Mouse (Mus musculus) adipocyte (in vitro differentiated cells): ENCODE results near the gene Cisd3.
"Not testable (repeated sequence)": the region's sequence is repeated elsewhere in the genome, so short reads cannot be mapped to it uniquely, and the experiment has no call there.

Experiments
- DNase-seq: peaks from one replicate; pipeline ENCODE4 v3.0.0-alpha.2; 2016; ENCODE audit warnings: low spot score

Cisd3 gene

DNA sequence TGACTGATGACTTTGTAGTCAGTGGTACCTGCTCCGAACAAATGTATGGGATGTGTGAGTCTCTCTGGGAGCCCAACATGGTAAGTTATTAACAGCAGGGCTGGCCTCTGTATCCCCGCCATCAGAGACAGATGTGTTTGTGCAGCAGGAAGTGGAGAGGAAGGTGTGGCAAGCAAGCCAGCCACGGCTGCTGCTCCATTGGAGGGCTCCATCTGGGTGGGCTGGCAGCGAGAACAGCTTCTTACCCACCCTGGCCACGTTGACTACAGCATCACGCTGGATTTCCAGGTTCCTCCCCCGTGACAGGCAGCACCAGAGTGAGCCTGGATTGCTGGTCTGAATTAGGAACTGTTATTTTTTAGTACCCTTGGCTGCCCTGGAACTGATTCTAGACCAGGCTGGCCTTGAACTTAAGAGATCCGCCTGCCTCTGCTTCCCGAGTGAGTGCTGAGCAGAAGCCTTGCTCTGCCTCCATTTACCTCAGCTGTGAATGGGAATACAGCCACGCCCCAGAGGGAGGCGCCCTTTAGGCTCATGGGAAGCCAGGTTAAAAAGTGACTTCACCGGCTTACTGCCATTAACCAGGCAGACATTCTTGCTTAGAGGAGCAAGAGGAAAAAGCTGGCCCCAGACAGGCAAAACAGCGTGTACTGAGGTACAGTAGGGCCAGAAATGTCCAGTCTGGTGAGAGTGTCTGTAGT lies 25.7 kb downstream of the Cisd3 start:
- no peak for DNase-seq

DNA sequence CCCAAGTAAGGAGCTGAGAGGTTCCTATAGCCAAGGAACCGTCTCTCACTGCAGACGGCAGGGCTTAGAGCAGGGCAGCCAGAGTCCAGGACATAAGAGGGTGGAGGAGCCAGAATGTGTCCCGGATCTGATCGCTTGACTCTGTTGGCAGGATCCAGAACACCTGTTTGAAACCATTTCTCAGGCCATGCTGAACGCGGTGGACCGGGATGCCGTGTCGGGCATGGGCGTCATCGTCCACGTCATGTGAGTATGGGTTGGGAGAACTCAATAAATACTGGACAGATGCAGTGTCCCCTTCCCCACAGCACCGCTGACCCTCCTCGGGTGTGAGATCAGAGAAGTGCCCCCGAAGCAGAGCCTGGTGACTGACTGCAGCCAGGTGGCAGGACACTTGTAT lies 26.7 kb downstream of the Cisd3 start:
- no peak for DNase-seq

DNA sequence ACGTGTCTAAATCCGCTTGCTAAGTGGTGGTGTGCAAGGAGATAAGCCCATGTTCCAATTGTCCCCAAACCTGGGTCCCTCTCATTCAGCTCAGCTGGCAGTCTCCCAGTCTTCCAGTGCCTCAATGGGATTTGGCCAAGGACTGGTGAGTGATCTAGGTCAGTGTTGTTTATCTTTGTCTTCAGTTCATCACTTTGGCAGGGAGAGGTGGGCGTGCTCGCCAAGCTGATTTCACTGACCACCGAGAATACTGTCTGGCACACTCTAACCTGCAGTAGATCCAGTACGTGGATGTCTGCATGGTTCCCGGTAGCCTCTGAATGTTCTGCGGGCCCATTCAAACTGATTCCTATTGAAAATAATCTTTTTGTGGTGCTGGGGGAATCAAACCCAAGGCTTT lies 28.3 kb downstream of the Cisd3 start:
- peak; percentile 36 for DNase-seq

DNA sequence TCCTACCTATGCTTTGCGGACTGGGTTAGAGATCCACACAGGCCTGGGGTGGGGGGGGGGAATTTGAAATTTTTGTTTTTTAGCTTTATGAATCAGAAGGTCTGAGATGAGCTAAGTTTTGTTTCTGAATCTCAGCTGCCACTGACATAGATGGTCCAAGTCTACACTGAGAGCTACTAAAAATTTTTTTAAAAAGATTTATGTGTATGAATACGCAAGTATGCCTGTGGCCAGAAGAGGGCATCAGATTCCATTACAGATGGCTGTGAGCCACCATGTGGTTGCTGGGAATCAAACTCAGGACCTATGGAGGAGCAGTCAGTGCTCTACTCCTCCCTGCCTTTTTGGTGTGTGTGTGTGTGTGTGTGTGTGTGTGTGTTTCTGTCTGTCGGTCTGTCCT lies 28.7 kb downstream of the Cisd3 start:
- no peak for DNase-seq

DNA sequence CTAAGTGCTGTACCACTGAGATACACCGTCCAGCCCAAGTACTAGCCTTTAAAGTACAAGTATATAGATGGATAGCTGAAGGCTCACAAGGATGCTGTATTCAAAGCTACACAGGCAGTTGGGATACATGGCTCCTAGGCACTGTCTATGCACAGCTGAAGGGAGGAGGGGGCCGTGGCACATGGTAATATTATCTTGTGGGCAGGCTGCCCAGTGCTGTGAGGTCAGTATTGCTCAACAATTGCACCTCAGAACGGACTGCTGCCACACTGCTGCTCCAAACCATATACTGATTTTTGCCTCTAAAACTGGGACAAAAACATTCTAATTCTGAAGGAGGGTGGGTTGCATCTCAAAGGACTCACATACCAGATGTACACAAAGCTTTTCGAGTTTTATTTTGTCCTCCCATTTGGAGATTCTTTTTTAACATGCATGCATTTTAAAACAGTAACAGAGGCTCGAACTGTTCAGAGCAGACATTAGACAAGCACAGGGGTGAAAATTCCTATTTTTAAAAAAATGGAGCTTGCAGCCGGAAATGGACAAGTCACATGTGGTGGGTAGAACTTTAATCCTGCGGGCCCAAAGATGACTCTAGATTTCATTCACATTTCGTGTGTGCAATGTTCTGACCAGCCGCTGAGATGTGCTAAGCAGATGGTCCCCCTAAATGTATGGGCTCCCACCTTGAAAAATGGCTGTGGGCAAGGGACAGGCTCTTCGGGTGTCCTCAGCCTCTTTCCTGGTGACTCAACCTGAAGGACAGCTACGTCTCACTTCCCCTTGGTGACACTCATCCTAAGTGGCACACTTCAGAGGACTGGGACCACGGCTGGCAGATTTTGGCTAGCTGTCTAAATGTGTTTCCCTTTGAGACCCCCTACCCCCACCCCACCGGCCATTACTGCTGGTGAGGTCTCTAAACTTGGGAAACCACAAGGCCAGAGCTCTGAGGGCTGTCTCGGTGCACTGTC lies 29.4 kb downstream of the Cisd3 start:
- DNase-seq: peak; percentile 76

DNA sequence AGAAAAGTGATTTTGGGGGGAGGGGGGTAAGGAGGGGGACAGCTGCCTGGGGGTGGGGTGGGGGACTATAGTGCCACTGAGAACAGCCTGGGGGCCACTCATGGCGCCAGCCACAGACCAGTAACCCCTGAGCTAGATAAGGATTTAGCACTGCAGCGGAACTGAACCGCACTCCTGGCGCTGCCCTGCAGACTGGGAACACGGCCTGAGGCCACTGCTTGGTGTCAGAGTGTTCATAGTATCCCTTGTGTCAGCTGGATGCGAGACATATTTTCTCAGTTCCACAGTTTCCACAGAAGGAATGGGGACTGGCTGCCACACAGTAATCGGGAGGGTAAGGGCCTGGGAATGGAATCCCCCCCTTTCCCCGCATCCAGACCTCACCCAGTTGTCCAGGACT lies 30.4 kb downstream of the Cisd3 start:
- DNase-seq: no peak

DNA sequence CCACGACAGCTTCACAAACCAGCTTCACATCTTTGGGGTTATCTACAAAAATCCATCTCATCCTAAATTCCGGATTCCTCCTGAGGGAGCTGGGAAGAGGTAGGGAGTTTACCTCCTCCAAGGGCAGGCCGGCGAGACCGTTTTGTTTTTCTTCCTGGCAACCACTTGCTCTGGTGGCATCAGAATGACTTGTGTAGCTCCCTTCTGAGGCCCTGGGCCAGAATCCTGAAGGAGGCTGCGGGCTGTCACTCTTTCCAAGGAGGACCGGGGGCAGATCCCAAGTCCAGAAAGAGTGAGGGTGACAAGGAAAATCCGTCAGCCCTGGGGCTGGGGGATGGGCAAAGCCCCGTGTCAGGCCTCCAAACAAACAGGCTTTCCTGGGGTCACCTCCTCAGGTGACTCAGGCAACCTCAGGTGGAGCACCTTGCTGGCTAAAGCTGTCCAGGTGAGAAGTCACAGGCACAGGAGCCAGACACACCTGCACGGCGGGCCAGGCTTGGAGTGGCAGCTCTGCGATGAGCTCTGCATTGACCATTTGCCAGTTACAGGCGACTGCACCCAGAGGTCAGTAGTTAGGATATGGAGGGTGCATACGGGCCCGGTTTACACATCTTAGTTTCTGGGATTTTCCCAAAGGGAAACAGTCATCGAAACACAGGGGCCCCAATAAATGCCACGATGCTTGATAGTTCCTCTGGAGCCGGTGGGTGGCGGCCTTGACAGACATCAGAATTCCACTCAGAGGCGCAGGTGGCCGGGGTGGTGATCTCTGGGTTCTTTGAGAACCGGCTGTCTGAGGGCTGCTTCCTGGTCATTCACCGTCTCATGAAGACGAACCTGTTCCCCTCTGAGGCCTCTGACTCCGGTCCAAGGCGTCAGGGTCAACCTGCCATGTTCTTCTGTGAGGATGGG lies 32.0 kb downstream of the Cisd3 start:
- DNase-seq: no peak

DNA sequence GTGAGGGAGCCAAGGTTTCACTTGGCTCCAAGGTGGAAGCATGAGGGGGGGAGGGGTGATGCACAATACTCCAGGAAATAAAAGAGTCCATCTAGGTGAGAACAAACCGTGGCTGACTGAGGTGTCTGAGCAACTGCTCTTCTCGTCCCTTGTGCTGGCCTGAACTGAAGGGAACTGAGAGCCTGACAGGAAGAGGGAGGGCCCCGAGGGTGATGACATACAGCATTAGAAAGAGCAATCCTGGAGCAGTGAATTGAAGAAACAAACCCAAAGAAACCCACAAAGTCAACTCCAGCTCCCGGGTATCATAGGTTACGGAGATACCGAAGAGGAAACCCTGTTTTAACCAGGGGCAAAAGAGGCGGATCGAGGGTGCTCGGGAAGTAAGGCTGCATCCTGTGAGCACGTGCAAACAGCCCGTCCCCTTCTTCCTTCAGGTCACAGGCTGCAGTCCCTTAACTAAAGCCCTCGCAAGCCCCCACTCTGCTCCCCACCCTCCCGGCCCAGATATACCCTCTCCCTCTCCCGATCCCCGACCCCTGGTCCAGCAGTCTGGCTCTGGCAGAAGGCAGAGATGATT lies 32.7 kb downstream of the Cisd3 start:
- DNase-seq: no peak

DNA sequence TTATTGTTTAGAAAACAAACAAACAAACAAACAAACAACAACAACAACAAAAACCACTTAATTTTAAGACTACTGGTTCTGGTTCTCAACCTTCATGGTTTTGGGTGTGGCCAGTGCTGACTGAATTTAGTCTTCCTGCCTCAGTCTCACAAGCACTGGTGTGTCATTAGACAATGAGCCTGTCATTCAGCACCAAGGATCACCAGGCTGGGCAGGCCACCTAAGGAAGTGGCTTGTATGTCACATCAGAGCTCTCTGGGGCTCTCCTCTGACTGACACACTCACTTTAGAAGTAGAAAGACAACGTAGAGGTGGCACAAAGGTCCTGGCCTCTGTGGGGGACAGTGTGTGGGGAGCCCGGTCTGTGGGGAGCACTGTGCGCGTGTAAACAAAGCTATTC lies 33.4 kb downstream of the Cisd3 start:
- no peak for DNase-seq

DNA sequence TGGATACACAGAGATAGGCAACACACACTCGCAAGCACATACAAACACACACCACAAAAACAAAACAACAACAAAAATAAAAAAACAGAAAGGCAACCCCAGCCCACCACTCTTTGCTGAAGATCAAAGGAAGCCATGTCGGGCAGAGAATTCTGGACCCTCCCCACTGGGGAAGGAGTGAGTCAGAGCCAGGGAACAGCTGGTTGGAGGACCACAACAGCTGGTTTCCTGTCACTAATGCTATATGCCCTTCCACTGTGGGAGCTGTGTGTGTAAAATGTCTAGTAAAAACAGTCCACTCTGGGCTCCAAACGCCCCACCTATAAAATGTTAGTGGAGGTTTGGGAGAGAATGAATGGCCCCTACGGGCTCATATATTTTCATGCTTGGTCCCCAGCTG lies 35.7 kb downstream of the Cisd3 start:
- DNase-seq: no peak

DNA sequence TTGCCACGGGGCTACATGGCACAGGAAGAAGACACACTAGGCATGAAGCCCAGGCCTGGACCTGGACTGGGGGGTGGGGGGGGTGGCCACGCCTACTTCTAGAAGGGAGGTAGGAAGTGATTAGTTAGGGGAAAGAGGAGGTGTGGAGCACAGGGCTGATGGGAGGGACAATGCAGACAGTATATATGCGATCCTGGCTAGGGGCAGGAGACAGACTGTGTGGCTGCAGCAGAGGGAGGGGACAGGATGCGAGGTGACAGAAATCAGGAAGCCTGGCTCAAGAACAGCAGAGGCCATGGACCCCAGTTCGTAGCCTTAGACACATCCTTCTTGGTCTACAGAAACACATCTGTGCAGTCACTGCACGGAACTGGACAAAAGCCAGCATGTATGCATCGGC lies 38.1 kb downstream of the Cisd3 start:
- DNase-seq: no peak

DNA sequence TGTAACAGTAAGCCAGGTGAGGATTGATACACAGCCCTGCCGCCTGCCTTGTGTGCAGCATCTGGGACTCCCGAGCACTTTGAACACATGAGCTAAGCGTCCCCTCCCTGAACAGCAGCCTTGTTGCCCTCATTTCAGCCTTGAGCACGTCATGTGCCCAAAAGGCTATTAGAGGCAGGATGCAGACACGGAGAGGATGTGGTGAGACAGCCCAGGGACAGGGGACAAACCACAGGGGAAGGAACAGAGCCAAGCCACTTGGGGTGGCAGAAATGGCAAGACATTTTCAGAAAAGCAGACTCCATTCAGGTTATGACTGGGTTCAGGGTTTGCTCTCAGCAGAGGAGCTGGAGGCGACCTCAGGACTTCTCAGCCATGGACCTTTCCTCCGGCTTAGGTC lies 42.7 kb downstream of the Cisd3 start:
- no peak for DNase-seq

DNA sequence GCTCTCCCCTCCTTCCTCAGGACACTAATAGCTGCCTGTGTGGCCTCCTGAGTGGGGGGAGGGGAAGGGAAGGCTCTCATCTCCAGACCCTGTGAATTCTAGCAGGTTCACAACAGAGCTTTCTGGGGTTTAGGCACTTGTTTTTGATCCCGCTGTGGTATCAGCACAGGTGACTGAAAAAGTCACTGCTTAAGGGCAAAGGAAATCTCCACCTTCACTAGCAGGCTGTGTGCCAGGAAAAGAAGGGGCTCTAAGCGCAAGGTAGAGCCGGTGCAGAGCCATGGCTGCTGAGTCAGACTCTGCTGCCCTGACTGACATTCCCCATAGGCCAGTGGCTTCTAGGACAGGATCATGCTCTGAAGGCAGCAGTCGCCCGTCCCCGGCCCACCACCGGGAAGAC lies 43.1 kb downstream of the Cisd3 start:
- DNase-seq: no peak

DNA sequence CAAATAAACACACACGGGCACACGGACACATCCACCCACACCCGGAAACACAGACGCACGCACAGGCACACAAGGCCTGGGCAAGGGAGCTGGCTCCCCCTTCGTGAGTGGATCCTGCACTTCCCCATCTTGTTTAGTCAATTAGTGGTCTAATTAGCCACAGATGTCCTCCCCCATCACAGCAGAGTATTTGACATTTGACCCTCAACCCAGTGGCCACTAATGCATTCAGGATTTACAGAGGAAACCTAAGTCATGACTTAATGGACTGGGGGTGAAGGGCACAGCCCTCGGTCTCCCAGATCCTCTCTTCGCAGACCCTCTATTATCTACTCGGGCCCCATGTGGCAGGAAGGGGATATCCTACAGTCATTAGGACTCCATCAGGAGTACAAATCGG lies 48.1 kb downstream of the Cisd3 start:
- no peak for DNase-seq

DNA sequence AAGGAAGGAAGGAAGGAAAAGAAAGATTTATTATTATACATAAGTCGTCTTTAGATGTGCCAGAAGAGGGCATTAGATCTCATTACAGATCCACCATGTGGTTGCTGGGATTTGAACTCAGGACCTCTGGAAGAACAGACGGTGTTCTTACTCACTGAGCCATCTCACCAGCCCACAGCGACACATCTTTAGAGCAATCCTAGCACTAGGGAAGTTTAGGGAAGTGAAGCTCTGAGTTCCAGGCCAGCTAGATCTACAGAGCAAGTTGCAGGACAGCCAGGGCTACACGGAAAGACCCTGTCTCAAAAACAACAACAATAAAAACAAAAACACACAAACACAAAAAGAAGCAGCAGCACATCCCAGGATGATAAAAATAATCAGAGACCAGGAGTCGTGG lies 49.2 kb downstream of the Cisd3 start:
- DNase-seq: not testable (repeated sequence)

DNA sequence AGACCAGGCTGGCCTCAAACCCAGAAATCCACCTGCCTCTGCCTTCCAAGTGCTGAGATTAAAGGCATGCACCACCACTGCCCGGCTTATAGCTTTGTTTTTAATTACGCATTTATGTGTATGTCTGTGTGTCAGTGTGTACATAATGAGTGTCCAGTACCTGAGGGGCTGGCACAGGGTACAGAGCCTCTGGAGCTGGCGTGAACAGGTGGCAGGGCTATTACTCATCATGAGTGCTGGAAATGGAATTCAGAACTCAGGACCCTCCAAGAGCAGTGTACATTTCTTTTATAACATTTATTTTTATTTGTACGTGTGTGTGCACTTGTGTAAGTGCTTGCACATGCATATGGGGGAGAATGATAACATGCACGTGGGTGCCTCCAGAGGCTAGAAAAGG lies 51.0 kb downstream of the Cisd3 start:
- no peak for DNase-seq

DNA sequence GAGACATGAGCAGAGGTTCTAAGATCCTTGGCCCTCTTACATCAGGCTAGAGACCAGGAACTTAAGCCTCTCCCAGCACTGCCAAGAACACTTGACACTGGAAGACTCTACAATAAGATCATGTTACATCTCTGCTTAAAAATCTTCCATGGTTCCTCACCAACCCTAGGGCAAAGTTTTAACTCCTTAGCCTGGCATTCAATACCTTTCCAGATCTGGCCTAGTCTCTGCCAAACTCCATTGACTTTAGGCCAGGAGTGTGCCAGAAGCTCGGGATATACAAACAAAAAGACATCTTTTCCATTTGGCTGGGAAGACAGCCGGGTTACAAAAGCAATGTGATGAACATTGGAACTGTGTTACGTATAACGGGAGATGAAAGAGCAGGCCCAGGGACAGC lies 52.0 kb downstream of the Cisd3 start:
- DNase-seq: peak; percentile 57
